Mouse (Mus musculus) erythroid progenitor cell, adult 5-6 weeks (primary cell): ENCODE results near the gene Hist2h2aa1. TPM values are rescaled to one million over a fixed set of nuclear protein-coding genes. Genes with fewer than 3 reads are reported as not detected.
"Not testable (repeated sequence)": the region's sequence is repeated elsewhere in the genome, so short reads cannot be mapped to it uniquely, and the experiment has no call there.

Experiments
- ATAC-seq: replicated peaks from 2 replicates; pipeline ENCODE4 v1.8.0; 2016; ENCODE audit warnings: moderate number of reproducible peaks, mild to moderate bottlenecking, moderate TSS enrichment, inconsistent platforms; ENCODE audit not compliant: poor library complexity, low FRiP score, severe bottlenecking
- total RNA-seq, 2 experiments: library from RNA; stranded (forward) in 1 of 2; stranded (reverse) in 1 of 2; fragments of 150-400 nt in 1 of 2; fragments of 186-747, 209-891 nt in 1 of 2; gene quantifications; 2 replicates each; pipeline versions ENCODE4 v1.2.3 to v1.2.4; 2015 to 2017; ENCODE audit warnings: low replicate concordance in 2 of 2

Gene Hist2h2aa1
- total RNA-seq (2015; ENCODE audit: low replicate concordance): not detected in 2 replicates
- 13,356 and 26,437 TPM in 2 replicates for total RNA-seq (2017; ENCODE audit: low replicate concordance)

- peak; percentile 55 for ATAC-seq
Measured at GRCm38 (mm10) chr3:96245003-96245886, at the start of gene Hist2h2aa1. TSS of gene Hist2h2aa1 (plus strand) at chr3:96245497.

GRCm38 (mm10) chr3:96195616-96196313 lies 49.5 kb upstream of the Hist2h2aa1 start:
- no peak for ATAC-seq

- ATAC-seq: no peak
Measured at GRCm38 (mm10) chr3:96196437-96197128, 48.7 kb upstream of the Hist2h2aa1 start.

DNA sequence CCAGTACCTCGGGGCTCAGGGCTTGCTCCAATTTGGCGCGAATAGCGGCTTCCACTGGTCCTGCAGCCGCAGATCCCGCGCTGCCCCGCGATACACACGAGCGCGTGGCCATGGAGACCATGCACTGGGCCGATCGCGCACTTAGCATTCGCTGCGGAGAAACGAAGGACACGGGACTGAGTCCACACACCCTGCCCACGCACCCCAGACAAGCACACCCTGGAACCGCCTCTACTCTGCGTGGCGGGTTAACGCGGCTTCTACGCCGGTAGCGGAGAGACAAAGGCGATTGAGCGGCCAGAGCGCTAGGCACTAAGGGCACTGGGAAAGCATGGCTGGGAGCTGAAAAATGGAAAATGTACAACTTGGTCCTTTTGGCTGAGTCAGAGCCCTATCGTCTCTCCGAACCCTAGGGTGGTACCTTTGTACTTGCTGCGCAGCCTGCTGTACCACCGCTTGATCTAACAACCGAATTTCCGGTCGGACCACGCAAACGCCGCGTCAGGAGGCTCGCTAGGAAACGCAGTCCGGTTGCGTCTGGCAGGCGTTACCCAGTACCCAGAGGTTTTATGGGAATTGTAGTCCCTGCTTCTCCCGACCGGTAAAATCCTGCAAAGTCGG lies 48.1 kb upstream of the Hist2h2aa1 start:
- peak; percentile 89 for ATAC-seq

- no peak for ATAC-seq
Measured at GRCm38 (mm10) chr3:96198181-96198580, 47.1 kb upstream of the Hist2h2aa1 start.

GRCm38 (mm10) chr3:96198601-96199251 lies 46.6 kb upstream of the Hist2h2aa1 start:
- not testable (repeated sequence) for ATAC-seq

DNA sequence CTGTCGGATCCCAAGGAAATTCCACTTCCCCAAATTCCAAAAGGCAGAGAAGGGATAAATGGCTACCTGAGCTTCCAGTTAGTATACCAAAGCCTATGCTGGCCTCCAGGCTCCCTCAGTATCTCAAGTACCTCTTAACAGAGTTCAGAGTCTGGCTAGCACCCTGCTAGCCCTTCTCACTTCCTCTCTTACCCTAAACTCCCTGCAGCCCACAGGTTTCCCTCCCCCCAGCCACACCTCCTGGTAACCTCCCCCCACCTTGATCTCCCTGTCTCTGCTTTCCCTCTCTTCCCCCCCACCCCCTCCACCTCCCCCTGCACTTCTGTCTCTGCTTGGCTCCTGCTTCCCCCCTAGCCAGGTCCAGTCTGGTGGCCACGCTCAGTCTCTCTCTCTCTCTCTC lies 45.6 kb upstream of the Hist2h2aa1 start:
- no peak for ATAC-seq

DNA sequence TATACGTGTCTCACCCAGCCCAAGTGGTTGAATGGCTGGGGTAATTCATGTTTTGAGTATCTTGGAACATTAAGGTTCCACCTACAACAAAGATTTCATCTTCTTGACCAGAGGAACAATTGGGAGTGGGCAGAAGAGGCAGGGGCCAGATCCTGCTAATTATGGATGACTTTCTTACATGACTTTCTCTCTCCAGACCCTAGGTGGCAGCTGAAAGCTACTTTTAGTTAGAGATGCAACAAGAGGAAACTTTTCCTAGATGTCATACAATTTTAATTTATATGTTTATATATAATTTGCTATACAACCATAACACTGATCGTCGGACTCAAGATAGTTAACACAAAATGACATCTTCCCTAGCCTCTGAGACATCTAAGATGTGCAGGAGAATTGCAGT lies 37.5 kb upstream of the Hist2h2aa1 start:
- no peak for ATAC-seq

DNA sequence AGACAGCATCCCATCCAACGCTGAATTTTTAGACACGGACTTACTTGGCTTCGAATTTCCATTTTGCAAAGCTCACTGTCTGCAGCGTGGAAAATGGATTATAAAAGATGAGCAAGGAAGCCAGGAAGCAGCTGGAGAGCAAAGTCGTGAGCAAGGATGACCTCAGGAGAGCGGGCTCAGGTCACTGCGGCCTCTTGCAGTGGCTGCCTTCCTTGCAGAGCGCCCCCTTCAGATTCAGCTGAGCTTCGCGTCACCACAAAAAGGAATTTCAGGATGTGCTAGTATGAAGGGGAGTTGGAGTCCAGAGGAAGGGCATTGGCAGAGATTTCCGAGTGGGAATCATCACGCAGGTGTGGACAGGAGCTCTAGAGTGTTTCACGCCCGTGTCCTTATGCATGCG lies 36.1 kb upstream of the Hist2h2aa1 start:
- no peak for ATAC-seq

DNA sequence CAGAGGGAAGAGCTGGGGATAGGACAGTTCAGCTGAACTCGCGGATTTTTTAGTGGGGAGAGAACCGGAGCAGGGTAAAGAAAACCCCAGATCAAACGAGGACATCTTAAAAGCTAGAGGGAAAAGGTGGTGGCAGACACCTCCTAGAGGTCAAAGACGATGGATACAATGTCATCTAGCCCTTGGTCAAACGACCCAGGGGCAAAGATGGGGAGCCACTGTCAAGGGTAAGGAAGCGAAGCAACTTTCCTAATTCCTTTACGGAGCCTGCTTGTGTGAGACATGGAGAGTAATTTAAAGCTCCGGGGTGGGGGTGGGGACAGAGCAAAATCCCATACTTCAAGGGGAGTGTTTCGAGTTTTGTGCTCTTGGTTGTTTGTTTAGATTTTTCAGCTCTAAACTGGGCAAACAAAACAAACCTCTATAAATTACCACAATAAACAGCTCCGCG lies 26.1 kb upstream of the Hist2h2aa1 start:
- ATAC-seq: peak; percentile 10

DNA sequence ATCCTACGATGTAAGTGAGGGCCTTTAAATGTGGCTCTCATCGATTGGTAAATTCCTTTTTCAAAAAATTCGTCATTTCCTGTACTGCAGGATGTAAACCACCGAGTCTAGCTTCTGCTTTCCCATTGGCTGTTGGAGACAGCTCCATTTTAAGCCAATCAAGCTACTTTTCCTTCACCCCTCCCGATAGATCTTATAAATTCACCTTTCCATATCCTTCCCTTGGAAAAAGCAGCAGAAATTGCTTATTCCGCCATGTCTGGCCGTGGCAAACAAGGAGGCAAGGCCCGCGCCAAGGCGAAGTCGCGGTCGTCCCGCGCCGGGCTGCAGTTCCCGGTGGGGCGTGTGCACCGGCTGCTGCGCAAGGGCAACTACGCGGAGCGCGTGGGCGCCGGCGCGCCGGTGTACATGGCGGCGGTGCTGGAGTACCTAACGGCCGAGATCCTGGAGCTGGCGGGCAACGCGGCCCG lies 25.6 kb upstream of the Hist2h2aa1 start, which contains the start of the genes Bola1 and Hist2h2ab:
Gene Bola1, minus strand, starts transcription at position 49 of the 470 bp plus-strand sequence.
Gene Hist2h2ab, plus strand, starts transcription at position 205 of the 470 bp plus-strand sequence.
- ATAC-seq: peak; percentile 62

- peak; percentile 19; the same call in 1 of the 2 replicates for ATAC-seq
Measured at GRCm38 (mm10) chr3:96220131-96220764, 25.0 kb upstream of the Hist2h2aa1 start.

DNA sequence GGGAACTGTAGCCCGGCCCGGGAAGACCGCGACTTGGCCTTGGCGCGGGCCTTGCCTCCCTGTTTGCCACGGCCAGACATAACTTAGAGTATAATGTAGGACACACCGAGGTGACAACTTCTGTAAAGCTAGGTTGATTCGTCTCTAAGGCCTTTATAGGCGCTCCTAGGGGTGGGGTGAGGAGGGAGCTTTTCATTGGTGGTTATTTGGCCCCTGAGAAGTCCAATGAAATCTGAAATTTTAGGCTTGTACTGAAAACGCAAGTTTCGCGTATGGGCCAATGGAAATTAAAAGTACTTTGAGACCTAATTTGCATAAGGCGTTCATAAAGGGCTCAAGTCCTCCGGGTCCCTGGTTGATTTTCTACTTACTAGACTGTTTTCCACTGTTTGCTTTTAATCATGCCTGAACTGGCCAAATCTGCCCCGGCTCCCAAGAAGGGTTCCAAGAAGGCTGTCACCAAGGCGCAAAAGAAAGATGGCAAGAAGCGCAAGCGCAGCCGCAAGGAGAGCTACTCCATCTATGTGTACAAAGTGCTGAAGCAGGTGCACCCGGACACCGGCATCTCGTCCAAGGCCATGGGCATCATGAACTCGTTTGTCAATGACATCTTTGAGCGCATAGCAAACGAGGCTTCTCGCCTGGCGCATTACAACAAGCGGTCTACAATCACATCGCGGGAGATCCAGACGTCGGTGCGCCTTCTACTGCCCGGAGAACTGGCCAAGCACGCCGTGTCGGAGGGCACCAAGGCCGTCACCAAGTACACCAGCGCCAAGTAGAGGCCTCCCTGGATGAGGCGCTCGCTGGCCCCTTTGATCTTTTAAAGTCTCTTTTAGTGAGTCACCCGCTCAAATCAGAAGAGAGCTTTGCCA lies 24.3 kb upstream of the Hist2h2aa1 start, which contains the start of the genes Hist2h2ac and Hist2h2be:
Gene Hist2h2ac, minus strand, starts transcription at position 116 of the 875 bp plus-strand sequence.
Gene Hist2h2be, plus strand, starts transcription at position 355 of the 875 bp plus-strand sequence.
- peak; percentile 79 for ATAC-seq

DNA sequence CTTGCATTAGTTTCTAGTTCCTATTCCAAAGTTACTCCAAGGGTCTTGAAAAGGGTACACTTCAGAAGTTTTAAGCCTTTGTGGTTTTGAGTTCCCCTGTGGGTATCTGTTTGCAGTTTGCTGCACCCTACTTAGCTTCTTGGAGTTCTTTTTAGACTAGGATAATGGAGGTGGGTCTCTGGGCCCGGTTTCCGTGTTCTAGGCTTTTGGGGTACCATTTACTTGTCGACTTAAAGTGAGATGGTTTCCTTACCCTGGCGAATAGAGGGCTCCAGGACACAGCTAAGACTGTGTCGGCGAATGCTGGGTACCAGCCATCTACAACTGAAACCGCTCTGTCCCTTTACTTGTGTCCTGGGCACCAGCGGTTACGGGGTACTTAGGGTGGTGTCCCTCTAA lies 23.7 kb upstream of the Hist2h2aa1 start:
- peak; percentile 17; the same call in 1 of the 2 replicates for ATAC-seq

DNA sequence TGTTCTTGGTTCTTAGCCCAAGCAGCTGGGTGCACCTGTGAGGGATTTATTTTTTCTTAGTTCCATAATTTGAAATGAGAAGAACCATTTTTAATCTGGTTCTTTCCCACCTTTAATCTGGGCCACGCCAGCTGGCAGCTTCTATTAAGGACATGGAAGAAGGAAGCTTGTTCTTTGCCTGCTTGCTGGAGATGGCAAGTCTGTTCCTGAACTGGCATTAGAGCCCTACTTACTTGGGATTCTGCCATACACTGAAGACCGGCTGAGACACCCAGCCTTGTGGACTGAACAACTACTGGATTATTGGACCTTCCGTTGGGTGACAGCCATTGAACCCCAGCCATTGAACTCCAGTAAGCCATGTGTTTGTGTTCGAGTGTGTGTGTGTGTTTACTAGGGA lies 22.5 kb upstream of the Hist2h2aa1 start:
- ATAC-seq: no peak

DNA sequence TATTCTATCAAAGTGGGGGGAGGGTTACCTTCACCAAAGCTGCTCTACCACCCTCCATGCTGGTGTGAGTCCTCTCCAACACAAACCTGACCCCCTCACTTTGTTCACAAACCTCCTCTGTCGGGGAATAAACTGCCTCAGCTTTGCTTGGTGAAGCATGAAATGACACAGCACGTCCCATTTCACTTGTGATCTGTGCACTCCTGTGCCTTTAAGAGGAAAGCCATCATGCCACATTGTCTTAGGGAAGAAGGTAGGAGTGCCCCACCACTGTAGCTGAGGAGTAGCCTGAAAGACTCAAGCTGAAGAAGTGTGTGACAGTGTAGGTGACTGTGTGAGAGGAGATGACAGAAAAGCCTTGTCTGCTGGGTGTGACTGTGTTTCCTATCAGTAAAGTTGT lies 19.9 kb upstream of the Hist2h2aa1 start:
- no peak for ATAC-seq
